Mouse (Mus musculus): Measurements from ENCODE around the gene Pak1ip1. TPM values are rescaled to one million over a fixed set of nuclear protein-coding genes. Genes with fewer than 3 reads are reported as not detected.

Pak1ip1 gene
- polyA plus RNA-seq, 1 experiment, result 36.2 TPM

DNA sequence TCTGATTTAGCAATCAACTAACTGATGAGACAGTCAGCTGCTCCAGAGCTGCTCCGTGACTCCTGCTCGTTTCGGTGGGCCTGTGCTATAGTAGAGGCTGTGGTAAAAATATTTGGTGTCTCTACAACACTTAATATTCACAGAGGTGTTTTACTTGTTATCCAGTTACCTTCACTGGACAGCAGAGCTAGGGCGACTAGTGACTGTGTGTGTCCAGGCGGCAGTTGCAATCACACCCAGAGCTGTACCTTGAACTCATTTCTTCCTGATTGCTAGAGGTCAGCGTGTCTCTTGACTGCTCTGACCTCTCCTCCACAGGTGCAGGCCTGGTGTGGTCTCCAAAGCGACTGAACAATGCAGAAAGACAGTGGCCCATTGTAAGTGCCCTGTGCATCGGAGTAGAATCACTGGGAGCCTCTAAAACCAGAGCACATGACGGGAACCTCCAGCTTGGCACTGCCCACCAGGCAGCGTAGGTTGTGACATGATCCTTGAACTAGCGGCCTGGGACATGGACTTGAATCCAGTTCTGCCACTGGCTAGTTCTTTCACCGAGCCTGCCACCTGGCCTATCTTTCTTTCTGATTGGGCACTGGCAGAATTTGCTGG, 16.1 kb downstream of the Pak1ip1 start:
- no peak for DNase-seq (ENCODE audit: low read depth in 1 of 2, low spot score in 2 of 2)
- Histone ChIP-seq H3K27ac (ENCODE audit: insufficient read depth, low read length) (peak overlapping the region; percentile 93), H3K27me3 (ENCODE audit: control insufficient read depth, insufficient read depth, low read length) (no peaks in the 10 kb centered on the region), H3K4me1 (ENCODE audit: control insufficient read depth, insufficient read depth, insufficient read length) (peaks cover 7% of the 10 kb centered on the region; the same call in 1 of the 2 replicates), H3K36me3 (ENCODE audit: control insufficient read depth, insufficient read depth, low read length) (peaks cover 22% of the 10 kb centered on the region), H3K4me3 (ENCODE audit: extremely low read depth, insufficient read depth, insufficient read length) (peak overlapping the region; percentile 91)
- WGBS, result 45% methylated on average over 12 of the region's 12 CpGs
- TF ChIP-seq CTCF (IDR thresholded peaks at IDR 0.05; ENCODE audit: extremely low read depth, insufficient read depth, insufficient read length, insufficient replicate concordance) (no peak), POLR2A (IDR thresholded peaks at IDR 0.05; ENCODE audit: low read depth, low read length) (no peak)

DNA sequence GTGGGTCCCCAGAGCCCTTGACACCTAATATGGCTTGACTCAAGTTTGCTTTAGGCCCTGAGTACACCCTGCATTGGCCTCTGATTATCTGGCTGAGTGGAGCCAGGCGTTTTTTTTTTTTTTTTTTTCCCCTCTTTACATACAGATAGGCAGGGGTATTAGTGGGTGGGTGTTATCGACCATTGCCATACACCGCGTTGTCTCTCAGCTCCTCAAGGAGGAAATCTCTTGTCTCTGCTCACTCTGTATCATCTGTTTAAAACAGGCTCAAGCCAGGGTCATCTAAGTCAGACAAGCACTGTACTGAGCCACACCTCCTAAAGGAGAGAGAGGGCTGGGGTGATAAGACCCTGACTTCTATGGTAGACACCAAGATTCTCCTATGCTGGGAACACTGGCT, 17.0 kb downstream of the Pak1ip1 start:
- WGBS, result 81% methylated on average over 4 of the region's 4 CpGs
- DNase-seq (ENCODE audit: low read depth in 1 of 2, low spot score in 2 of 2), result no peak
- Histone ChIP-seq H3K27ac (ENCODE audit: insufficient read depth, low read length) (0 out of 2 replicates have a peak overlapping the region, but pooled peaks have one; percentile 24), H3K4me1 (ENCODE audit: control insufficient read depth, insufficient read depth, insufficient read length) (peaks cover 7% of the 10 kb centered on the region; the same call in 1 of the 2 replicates), H3K4me3 (ENCODE audit: extremely low read depth, insufficient read depth, insufficient read length) (no peak overlapping the region), H3K27me3 (ENCODE audit: control insufficient read depth, insufficient read depth, low read length) (no peaks in the 10 kb centered on the region), H3K36me3 (ENCODE audit: control insufficient read depth, insufficient read depth, low read length) (peaks cover 16% of the 10 kb centered on the region)
- no peak for TF ChIP-seq CTCF (IDR thresholded peaks at IDR 0.05; ENCODE audit: extremely low read depth, insufficient read depth, insufficient read length, insufficient replicate concordance)
- TF ChIP-seq POLR2A (IDR thresholded peaks at IDR 0.05; ENCODE audit: low read depth, low read length), result no peak

DNA sequence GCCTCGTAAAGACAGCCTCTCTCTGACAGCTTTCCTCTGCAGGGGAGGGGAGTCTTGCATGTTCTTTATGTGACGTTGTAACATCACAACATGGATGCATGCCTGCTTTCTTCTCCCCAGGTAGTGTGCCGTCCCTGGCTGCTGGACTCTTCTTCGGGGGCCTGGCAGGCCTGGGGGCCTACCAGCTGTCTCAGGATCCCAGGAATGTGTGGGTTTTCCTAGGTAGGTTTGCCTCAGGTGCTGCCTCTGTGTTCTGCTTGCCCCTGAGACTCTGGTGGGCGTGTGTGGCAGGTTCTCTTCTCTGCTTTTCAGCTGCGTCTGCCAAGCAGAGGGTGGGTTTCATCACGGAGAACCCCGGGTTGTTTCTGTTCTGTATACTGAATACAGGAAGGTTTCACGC, 17.4 kb downstream of the Pak1ip1 start:
- WGBS, result 94% methylated on average over 9 of the region's 9 CpGs
- Histone ChIP-seq H3K27me3 (ENCODE audit: control insufficient read depth, insufficient read depth, low read length) (no peaks in the 10 kb centered on the region), H3K4me1 (ENCODE audit: control insufficient read depth, insufficient read depth, insufficient read length) (peaks cover 7% of the 10 kb centered on the region; the same call in 1 of the 2 replicates), H3K27ac (ENCODE audit: insufficient read depth, low read length) (peak overlapping the region; percentile 24; the same call in 1 of the 2 replicates), H3K4me3 (ENCODE audit: extremely low read depth, insufficient read depth, insufficient read length) (no peak overlapping the region), H3K36me3 (ENCODE audit: control insufficient read depth, insufficient read depth, low read length) (peaks cover 14% of the 10 kb centered on the region)
- no peak for TF ChIP-seq CTCF (IDR thresholded peaks at IDR 0.05; ENCODE audit: extremely low read depth, insufficient read depth, insufficient read length, insufficient replicate concordance)
- no peak for DNase-seq (ENCODE audit: low read depth in 1 of 2, low spot score in 2 of 2)

DNA sequence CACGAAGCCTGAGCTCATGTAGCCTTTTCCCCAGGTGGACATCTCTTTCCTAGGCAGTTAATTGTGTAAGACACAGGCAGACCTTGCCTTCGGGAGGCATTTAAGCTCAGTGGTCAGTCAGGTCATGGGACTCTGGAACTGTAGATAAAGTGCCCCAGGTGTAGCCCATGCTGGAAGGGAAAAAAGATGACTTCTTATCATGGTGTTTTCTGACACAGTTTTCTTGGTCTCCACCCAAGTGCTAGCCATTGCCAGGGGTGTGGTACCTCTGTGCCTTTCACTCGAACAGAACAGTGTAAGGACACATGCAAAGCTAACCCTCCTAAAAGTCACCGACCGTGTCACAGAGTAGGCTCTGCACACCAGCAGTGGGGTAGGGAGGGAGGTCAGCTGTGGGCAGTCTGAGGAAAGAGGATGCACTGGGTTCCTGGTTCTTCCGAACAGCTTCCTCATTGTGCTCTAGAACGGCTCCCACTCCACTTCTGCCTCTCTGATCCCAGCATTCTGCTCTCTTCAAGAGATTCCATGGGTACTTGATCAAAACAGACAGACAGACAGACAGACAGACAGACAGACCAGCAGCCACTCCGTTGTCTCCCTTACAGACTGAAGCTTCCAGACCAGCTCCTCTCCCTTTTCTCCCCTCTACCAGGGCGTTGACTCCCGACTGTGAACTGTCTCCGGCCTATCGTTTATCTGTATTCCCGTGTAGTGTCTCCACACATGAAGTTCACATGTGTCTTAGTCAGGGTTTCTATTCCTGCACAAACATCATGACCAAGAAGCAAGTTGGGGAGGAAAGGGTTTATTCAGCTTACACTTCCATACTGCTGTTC, 18.2 kb downstream of the Pak1ip1 start:
- peaks cover 7% of the 10 kb centered on the region; the same call in 1 of the 2 replicates for H3K4me1 ChIP-seq (ENCODE audit: control insufficient read depth, insufficient read depth, insufficient read length)
- no peak overlapping the region for H3K4me3 ChIP-seq (ENCODE audit: extremely low read depth, insufficient read depth, insufficient read length)
- no peak for DNase-seq (ENCODE audit: low read depth in 1 of 2, low spot score in 2 of 2)
- TF ChIP-seq CTCF (IDR thresholded peaks at IDR 0.05; ENCODE audit: extremely low read depth, insufficient read depth, insufficient read length, insufficient replicate concordance) (no peak), POLR2A (IDR thresholded peaks at IDR 0.05; ENCODE audit: low read depth, low read length) (no peak)
- peaks cover 15% of the 10 kb centered on the region for H3K36me3 ChIP-seq (ENCODE audit: control insufficient read depth, insufficient read depth, low read length)
- 83% methylated on average over 13 of the region's 13 CpGs for WGBS
- H3K27ac ChIP-seq (ENCODE audit: insufficient read depth, low read length), result peak overlapping the region; percentile 6; the same call in 1 of the 2 replicates
- H3K27me3 ChIP-seq (ENCODE audit: control insufficient read depth, insufficient read depth, low read length), result no peaks in the 10 kb centered on the region

DNA sequence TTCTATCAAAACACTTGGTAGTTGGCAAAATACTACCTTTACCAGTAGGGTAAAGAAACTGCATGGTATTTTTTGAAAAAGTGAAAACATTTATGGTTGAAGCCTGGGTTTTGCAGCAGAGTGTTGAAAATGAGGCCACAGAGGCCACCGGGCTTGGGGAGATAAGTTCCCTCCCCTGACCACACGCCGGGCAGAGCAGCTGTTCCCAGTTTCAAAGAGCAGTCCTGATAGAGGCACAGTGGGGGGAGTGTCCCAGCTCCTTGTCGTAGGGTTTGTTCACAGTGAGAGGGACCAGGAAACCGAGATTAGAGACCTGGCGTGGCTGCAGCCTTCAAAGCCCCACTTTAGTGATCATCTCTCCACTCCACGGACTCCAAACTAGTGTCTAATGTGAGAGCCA, 19.7 kb downstream of the Pak1ip1 start:
- Histone ChIP-seq H3K27me3 (ENCODE audit: control insufficient read depth, insufficient read depth, low read length) (no peaks in the 10 kb centered on the region), H3K4me1 (ENCODE audit: control insufficient read depth, insufficient read depth, insufficient read length) (peaks cover 7% of the 10 kb centered on the region; the same call in 1 of the 2 replicates), H3K36me3 (ENCODE audit: control insufficient read depth, insufficient read depth, low read length) (peaks cover 15% of the 10 kb centered on the region), H3K4me3 (ENCODE audit: extremely low read depth, insufficient read depth, insufficient read length) (no peak overlapping the region), H3K27ac (ENCODE audit: insufficient read depth, low read length) (no peak overlapping the region)
- TF ChIP-seq CTCF (IDR thresholded peaks at IDR 0.05; ENCODE audit: extremely low read depth, insufficient read depth, insufficient read length, insufficient replicate concordance) (no peak), POLR2A (IDR thresholded peaks at IDR 0.05; ENCODE audit: low read depth, low read length) (no peak)
- WGBS, result 81% methylated on average over 7 of the region's 7 CpGs
- DNase-seq (ENCODE audit: low read depth in 1 of 2, low spot score in 2 of 2), result no peak

DNA sequence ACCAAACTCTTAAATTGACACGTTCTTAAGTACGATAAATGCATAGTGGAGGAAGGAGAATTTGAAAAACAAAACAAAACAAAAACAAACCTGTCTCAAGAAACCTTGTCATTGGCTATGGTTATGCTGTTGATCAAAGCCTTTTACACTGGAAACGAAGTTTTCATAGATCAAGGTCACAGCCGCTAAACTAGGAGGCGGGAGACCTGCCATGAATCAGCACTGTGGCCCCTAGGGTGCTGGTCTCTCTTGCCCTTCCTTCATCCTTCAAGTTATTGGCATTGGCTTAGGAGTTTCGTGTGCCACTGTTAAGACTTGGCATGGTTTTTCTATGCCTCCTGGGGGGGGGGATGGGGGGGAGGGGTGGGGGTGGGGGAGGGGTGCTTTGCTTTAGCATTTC, 20.8 kb downstream of the Pak1ip1 start:
- H3K36me3 ChIP-seq (ENCODE audit: control insufficient read depth, insufficient read depth, low read length), result peaks cover 15% of the 10 kb centered on the region
- no peak for TF ChIP-seq POLR2A (IDR thresholded peaks at IDR 0.05; ENCODE audit: low read depth, low read length)
- no peak for TF ChIP-seq CTCF (IDR thresholded peaks at IDR 0.05; ENCODE audit: extremely low read depth, insufficient read depth, insufficient read length, insufficient replicate concordance)
- DNase-seq (ENCODE audit: low read depth in 1 of 2, low spot score in 2 of 2), result no peak
- 94% methylated on average over 6 of the region's 6 CpGs for WGBS
- H3K27ac ChIP-seq (ENCODE audit: insufficient read depth, low read length), result no peak overlapping the region
- no peaks in the 10 kb centered on the region for H3K27me3 ChIP-seq (ENCODE audit: control insufficient read depth, insufficient read depth, low read length)
- H3K4me3 ChIP-seq (ENCODE audit: extremely low read depth, insufficient read depth, insufficient read length), result no peak overlapping the region
- H3K4me1 ChIP-seq (ENCODE audit: control insufficient read depth, insufficient read depth, insufficient read length), result peaks cover 7% of the 10 kb centered on the region; the same call in 1 of the 2 replicates
